Mouse (Mus musculus) lung, postnatal 0 days (tissue): ENCODE measurements around the gene Ppp1r37.

Experiments used
- CTCF ChIP-seq: IDR thresholded peaks from 2 replicates; pipeline ENCODE4 v1.5.1; 2016; ENCODE audit warnings: antibody characterized with exemption, mild to moderate bottlenecking
- EP300 ChIP-seq: IDR thresholded peaks from 2 replicates; pipeline ENCODE4 v1.6.1; 2016; ENCODE audit warnings: antibody characterized with exemption, mild to moderate bottlenecking, control low read depth

DNA sequence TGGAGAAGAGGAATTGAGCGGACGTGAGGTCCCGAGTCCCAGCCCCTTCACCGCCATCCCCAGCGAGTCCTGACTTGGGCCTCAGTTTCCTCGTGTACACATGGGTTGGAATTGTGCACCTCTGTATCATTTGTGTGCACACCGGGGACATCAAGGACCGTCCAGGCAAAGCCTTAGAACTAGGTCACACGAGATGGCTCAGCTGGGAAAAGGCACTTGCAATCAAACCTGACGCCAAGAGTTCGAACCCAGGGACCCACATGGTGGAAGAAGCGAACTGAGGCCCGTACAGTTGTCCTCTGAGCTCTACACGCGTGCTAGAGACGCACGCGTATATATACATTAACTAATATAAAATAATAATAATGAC lies 55.3 kb downstream of the Ppp1r37 start:
- TF ChIP-seq CTCF, result no peak
- no peak for TF ChIP-seq EP300
